Mouse (Mus musculus): ENCODE measurements around the gene Ddb2. TPM values are rescaled to one million over a fixed set of nuclear protein-coding genes. Genes with fewer than 3 reads are reported as not detected.

Ddb2 gene
- 20.7 TPM for polyA plus RNA-seq (2014; fragmentation: Illumina TruSeq; extraction: RNeasy Lipid Tissue Mini Kit (QIAGEN cat#74804); ENCODE audit: low read depth, low replicate concordance)

DNA sequence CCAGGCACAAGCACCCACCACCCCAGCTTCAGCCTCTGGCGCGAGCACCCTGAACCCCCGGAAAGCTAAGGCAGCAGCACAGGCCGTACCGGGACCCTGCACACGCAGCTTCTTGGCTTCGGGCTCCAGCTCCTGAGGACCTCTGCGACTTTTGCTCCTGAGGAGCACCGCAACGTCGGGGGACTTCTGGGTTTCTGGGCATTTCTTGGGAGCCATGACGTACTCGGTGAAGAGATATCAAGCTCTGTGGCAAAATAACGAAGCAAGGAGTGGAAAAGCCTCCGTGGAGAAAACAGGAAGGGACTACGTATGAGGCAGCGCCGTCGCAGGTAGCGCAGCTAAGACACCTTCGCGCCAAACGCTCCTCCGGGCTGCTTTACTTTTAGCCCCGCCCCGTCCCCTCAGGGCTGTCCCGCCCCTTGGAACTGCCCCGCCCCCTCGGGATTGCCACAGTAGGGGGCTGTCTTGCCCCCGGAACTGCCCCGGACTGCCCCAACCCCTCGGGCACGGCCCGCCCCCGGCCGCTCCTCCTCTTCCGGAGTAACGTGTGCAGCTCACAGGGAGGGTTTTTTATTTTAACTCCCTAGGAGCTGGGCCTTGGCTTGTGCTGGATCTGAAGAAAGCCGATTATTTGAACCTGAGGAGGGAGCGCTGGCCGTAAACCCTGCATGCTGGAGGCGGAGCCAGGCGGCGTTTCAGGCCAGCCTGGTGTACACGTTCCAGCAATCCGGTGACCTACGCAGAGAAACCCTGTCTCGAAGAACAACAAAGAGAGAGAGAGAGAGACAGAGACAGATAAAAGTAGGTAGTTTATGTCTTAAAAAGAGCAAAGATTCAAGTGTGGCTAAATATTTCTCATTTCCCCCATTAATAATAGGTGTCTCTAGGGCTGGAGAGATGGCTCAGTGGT lies at the start of gene Ddb2:
Gene Ddb2, minus strand, starts transcription at position 382 of the 910 bp plus-strand sequence.

DNA sequence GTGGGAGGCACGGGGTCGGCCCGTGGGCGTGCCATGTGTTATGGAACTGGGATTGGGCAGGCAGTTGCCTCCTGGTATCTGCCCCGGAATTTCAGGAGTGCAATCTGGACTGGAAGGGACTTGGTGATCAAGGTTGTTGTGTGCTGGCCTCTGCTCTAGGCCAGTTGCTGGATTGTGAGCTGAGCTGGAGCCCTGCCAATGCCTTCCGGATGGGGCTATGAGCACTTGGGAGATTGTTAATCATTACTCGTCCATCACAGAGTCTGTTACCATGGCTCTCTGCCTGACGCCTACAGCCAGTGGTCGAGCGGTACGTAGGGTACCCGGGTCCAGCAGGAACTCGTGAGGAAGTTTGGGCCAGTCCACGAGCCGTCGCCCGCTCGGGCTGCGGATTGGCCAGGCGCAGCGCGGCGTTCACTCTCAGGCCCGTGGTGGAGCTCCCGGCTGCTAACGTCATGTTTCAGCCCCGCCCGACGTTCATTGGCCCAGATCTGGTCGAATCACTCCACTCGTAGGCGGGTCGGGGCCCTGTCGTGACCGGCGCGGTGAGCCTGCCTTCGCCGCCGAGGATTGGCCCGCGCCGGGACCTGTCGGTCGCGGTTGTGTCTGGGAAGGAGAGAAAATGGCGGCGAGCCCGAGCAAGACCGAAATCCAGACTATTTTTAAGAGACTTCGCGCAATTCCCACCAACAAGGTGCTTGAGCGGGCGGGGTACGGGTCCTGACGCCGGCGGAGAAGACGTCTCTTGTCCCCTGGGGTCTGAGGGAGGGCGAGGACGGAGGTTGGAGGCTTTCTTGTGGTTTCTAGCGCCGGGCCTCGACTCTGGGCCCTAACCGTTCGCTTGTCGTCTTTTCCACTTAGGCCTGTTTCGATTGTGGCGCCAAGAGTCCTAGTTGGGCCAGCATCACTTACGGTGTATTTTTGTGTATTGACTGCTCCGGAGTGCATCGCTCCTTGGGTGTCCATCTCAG lies 28.2 kb upstream of the Ddb2 start, which contains the start of gene Arfgap2:
Gene Arfgap2, plus strand, starts transcription at position 264 of the 971 bp plus-strand sequence.

DNA sequence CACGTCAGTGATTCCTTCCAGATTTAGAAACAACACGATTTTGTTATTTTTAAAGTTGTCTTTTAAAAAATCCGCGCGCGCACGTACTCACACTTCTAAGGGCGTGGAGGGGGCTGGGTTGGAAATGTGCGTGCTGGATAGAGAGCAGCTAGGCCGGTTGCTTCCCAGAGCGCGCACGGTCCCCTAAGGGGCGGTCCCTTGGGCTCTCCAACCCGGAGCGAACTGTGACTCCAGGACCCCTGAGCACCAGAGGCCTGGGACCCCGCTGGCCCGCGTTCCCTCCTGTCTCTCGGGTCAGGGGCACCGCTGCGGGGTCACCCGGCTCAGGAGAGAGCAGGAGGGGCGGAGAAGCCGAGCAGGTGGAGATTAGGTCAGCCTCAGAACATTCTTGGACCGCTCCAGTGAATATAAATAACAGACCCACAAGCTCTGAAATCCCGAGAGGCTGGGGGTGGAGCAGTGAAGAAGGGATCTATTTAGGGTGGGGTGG lies 18.9 kb upstream of the Ddb2 start, which contains the start of gene Pacsin3:
Gene Pacsin3, plus strand, starts transcription at position 294 of the 490 bp plus-strand sequence.

DNA sequence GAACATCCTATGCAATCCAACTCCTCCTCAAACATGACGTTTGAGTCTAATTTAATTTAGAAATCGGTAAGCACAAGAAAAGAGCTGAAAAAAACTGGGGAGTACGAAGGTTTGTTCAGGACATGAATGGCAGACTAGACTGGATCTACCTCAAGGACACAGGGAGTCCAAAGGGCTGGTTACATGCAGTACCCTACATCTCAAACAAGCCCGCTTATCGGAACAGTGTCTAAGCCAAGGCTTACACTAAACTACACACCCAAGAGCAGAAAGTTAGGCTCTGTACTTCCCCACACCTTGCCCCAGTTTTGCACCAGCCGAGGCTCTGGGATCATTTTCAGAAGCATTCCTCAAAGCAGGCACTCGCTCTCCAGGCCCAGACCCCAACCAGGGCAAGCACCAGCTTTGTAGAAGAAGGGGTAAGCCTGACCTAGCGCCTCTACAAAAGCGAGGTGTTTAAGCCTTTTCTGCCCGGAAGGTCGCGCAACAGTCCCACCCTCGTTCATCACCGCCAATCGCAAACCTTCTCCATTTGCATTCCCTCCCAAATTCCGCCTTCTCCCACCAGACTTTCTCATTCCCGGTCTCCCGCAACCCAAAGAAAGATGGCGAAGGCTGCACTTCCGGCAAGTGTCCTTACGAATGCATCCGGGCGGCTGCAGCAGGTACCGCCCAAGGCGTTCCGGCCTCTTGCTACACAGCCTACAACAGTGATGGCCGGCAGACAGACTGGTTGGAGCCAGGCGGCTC lies 34.4 kb downstream of the Ddb2 start, which contains the start of the genes Nr1h3 and Acp2:
Gene Nr1h3, minus strand, starts transcription at position 613 of the 750 bp plus-strand sequence.
Gene Acp2, plus strand, starts transcription at position 664 of the 750 bp plus-strand sequence.

DNA sequence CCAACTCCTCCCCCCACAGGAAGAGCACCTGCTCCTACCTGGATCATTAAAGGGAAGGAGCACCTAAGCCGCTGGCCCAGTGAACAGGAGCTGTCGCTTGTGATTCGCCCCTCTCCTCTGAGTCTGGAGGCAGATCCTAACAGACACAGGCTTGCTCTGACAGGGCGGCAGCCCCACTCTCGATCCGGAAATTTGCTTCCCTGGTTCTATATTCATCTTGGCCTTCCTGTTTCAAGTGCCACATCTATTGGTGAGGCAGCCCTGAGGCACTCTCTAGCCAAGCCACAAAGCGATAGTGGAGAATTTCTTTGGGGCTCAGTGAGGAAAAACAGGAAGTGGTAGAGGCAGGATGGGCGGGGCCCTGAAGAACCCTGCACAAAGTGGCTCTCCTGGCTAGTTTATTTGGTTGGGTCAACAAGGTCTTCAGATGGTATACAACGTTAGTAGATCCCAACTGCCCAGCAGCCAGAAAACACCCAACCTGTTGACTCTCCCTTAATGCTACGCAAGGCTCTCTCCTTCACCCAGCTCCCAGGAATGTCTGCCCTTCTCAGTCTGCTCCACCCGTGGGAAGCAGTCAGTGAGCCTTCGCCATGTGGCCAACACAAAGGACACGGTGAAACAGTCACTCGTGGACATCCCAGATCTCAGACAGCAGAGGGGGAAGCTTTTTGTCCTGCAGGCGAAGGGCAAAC lies 52.9 kb downstream of the Ddb2 start, which contains the start of gene Madd:
Gene Madd, minus strand, starts transcription at position 127 of the 695 bp plus-strand sequence.

Other genes starting within 250 kb of the Ddb2 start
- not detected for gene Rapsn, start 201.4 kb downstream of the Ddb2 start, polyA plus RNA-seq (2014; fragmentation: Illumina TruSeq; extraction: RNeasy Lipid Tissue Mini Kit (QIAGEN cat#74804); ENCODE audit: low read depth, low replicate concordance)
- 158 TPM for gene Psmc3, start 183.0 kb downstream of the Ddb2 start, polyA plus RNA-seq (2014; fragmentation: Illumina TruSeq; extraction: RNeasy Lipid Tissue Mini Kit (QIAGEN cat#74804); ENCODE audit: low read depth, low replicate concordance)
- 41.0 TPM for gene Slc39a13, start 166.6 kb downstream of the Ddb2 start, polyA plus RNA-seq (2014; fragmentation: Illumina TruSeq; extraction: RNeasy Lipid Tissue Mini Kit (QIAGEN cat#74804); ENCODE audit: low read depth, low replicate concordance)
- gene Spi1, start 154.6 kb downstream of the Ddb2 start, polyA plus RNA-seq (2014; fragmentation: Illumina TruSeq; extraction: RNeasy Lipid Tissue Mini Kit (QIAGEN cat#74804); ENCODE audit: low read depth, low replicate concordance): 15.1 TPM
- 0.09 TPM for gene Mybpc3, start 118.8 kb downstream of the Ddb2 start, polyA plus RNA-seq (2014; fragmentation: Illumina TruSeq; extraction: RNeasy Lipid Tissue Mini Kit (QIAGEN cat#74804); ENCODE audit: low read depth, low replicate concordance)
- gene Madd, start 53.1 kb downstream of the Ddb2 start, polyA plus RNA-seq (2014; fragmentation: Illumina TruSeq; extraction: RNeasy Lipid Tissue Mini Kit (QIAGEN cat#74804); ENCODE audit: low read depth, low replicate concordance): 23.2 TPM
- 35.6 TPM for gene Nr1h3, start 34.1 kb downstream of the Ddb2 start, polyA plus RNA-seq (2014; fragmentation: Illumina TruSeq; extraction: RNeasy Lipid Tissue Mini Kit (QIAGEN cat#74804); ENCODE audit: low read depth, low replicate concordance)
- gene Acp2, start 34.1 kb downstream of the Ddb2 start, polyA plus RNA-seq (2014; fragmentation: Illumina TruSeq; extraction: RNeasy Lipid Tissue Mini Kit (QIAGEN cat#74804); ENCODE audit: low read depth, low replicate concordance): 27.0 TPM
- gene Pacsin3, start 19.0 kb upstream of the Ddb2 start, polyA plus RNA-seq (2014; fragmentation: Illumina TruSeq; extraction: RNeasy Lipid Tissue Mini Kit (QIAGEN cat#74804); ENCODE audit: low read depth, low replicate concordance): 45.0 TPM
- gene Arfgap2, start 28.0 kb upstream of the Ddb2 start, polyA plus RNA-seq (2014; fragmentation: Illumina TruSeq; extraction: RNeasy Lipid Tissue Mini Kit (QIAGEN cat#74804); ENCODE audit: low read depth, low replicate concordance): 55.6 TPM
- 18.8 TPM for gene 1110051M20Rik, start 207.7 kb upstream of the Ddb2 start, polyA plus RNA-seq (2014; fragmentation: Illumina TruSeq; extraction: RNeasy Lipid Tissue Mini Kit (QIAGEN cat#74804); ENCODE audit: low read depth, low replicate concordance)
- gene Lrp4, start 220.5 kb upstream of the Ddb2 start, polyA plus RNA-seq (2014; fragmentation: Illumina TruSeq; extraction: RNeasy Lipid Tissue Mini Kit (QIAGEN cat#74804); ENCODE audit: low read depth, low replicate concordance): 13.6 TPM